Mouse (Mus musculus): ENCODE data around the gene Lnpk.

- TF ChIP-seq EP300 (IDR thresholded peaks at IDR 0.05; ENCODE audit: low read depth) (no peak), CTCF (IDR thresholded peaks at IDR 0.05; ENCODE audit: low read depth) (no peak; the same call in 1 of the 2 replicates)
Observed at GRCm38 (mm10) chr2:74578146-74578842, 941 bp downstream of the Lnpk start.

Data from liver, embryonic 14.5 days (tissue).